Mouse (Mus musculus) R1 (cell line): ENCODE data around the gene Txn1.

Source experiments
- DNase-seq: peaks from one replicate; pipeline ENCODE4 v3.0.0-alpha.2; 2018; ENCODE audit warnings: low read depth, low spot score

Txn1 gene

DNA sequence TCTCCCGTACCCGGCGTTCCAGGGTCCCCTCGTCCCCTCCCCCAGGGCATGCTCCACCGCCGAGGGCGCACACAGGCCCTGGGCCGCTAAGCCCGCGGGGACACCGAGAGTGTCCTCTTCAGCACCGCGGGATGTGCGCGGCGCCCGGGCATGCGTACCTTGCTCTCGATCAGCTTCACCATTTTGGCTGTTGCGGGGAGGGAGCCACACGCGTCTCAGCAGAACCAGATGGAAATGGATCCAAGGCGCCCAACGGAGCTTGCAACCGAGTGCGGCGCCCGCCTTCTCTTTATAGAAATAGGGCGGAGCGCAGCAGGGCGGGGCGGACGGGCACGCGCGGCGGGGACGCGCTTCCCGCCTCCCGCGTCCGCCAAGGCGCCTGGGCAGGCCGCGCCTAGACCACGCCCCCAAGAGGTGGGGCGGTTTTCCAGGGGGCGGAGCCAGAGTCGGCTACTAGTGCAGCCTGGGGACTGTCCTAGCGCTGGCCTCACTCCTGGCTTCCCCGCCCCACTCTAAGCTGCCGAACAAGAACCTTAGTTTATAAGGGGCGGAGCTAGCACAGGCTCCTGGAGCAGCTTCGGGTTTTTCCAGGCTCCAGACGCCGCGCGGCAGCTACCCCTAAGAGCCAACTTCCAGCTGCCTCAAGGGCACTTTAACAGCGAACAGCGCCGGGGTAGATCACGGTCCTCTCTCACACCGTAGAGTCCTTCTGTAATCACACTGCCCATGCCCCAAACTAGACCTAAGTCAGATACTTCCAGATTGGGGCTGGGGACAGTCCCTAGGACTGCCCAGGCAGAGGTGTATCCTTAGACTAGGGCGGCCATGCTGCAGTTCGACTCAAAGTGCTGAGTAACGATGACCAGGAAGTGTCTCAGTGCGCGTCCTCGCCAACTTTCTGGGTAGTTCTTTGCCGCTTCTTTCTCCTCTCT, at the start of gene Txn1:
Gene Txn1 (minus strand): TSS at position 383 of the 932 bp plus-strand sequence.
- DNase-seq: peak; percentile 99

DNA sequence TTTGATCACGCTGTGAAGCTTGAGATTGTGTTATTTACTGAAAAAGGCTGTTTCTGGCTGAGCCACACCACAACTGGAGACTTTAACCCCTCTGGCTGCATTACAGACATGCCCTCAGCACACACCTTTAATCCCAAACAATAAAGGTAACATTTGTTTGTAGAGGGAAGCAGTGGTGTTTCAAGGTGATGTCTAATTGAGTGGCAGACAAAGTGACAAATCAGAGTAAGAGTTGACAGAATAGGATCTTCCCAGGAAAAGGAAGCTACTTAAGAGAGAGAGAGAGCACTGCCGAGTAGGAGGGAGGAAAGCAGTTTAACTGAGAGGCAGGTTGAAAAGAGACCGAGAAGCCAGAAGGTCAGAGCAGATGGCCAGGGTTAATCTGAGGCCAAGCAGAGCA, 47.3 kb upstream of the Txn1 start:
- DNase-seq: no peak

DNA sequence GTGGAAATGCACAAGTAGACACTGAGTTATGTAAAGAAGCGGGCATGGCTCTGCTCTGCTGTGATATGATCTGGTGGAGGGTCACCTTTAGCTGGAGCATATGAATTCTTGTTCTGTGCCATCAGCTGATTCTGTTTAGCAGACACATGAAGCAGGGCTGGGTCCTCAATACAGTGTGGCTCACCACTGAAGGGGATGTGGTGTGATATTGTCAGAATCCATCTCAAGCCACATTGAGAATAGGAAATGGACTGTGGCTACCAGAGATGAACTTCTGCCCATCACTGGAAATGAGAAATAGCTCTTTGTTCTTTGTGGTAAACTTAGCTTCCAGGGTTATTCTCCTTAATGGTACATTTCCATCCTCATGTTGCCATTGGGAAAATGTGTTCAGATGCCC, 35.2 kb upstream of the Txn1 start:
- no peak for DNase-seq

DNA sequence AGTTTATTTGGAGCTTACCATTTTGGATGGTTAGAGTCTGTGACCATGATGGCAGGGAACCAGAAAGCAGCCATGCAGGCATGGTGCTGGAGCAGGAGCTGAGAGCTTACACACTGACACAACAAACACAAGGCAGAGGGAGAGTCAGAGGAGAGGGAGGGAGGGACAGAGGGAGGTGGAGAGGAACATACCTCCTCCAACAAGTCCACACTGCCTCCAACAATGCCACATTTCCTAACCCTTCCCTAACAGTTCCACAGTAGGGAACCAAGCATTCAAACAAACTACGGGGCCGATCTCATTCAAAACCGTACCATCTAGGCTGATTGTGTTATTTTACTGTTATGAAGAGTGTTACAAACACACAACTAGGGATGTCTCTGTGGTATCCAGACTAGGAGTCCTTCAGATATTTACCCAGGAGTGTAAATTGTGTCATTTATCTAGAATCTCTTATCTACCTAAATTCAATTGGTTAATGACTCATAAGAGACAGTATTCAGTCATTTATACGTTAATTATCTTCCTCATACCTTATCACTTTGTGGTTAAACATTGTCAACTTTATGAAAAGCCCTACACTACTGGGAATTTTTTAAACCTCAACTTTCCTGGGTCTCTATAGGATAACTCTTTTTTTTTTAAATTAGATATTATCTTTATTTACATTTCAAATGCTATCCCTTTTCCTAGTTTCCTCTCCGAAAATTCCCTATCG, 18.3 kb upstream of the Txn1 start:
- no peak for DNase-seq

DNA sequence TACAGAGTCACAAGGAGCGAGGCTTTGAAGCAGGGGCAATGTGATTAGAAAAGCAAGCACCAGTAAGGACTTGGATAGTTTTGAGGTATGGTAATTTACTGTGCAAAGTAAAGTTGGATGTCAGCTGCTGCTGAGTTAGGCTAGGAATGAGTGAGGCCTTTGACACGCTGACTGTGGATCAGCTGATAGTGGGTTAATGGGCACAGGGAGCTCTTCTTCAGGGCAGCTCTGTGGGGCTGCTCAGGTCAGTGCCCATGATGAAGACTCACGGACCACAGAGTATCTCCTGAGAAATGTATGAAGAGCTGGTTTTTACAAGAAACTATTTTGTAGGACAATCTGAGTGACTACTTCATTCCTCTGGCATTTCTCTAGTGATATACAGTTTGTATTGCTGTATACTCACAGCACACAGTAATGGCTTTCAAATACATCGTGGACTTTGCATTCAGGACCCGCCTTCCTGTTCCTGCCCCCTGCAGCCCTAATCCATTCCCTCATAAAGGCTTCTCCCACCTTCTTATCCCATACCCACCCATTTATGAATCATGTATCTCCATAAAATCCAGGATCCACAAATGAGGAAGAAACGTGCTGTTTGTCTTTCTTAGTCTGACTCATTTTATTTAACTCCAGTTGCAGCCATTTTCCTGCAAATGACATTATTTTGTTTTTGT, 17.5 kb upstream of the Txn1 start:
- no peak for DNase-seq

DNA sequence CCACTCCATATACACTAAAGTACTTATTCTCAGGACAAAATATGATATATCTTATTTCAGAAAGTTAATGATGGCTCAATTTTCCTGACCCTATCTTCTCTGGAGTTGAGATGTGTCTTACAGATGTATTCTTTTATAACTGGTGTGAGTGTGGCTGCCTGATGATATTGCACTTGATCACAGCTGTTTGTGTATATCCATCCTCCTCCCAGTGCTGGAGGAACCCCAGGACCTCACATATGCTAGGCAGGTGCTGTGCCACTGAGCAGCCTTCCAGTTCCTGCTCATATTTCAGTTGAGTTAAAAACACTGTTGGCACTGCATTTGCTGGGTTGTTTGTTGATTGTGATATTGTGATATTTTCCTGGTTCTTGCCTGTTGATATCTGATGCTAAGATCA, 14.1 kb upstream of the Txn1 start:
- no peak for DNase-seq

DNA sequence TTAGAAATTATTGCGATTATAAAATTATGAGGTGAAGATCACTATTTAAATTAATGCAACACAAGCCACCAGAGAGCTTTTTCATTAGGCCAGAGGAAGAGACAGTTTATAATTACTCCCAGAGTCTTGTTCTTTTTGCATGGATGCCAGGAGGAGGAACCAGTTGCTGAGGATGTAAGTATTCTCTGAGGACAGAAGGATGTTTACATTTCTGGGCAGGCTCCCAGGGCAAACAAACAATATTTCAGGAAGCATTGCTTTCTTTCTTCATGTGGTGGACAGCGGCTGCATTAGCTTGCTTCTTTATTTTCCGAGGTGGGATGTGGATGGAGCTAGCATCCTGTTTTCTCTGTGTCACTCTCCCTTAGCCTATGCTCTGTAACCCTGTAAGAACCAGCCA, 11.0 kb upstream of the Txn1 start:
- no peak for DNase-seq

DNA sequence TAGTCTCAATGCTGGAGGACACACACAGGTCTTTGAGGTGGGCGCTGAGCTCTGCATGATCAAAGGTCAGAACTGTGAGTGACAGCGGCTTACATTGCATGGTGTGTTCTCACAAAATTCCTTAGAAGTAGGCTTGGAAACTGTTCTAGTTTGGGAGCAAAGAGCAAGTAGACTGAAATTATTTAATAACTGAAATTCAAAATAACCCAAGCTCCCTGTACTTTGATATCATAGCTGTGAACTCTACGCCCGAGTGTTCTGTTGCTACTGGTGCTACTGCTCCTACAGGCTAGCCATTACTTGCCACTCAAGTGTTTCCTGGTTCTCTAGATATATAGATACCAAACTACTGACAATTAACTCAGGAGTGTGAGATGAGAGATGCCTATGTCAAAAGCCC, 9.3 kb upstream of the Txn1 start:
- DNase-seq: no peak

DNA sequence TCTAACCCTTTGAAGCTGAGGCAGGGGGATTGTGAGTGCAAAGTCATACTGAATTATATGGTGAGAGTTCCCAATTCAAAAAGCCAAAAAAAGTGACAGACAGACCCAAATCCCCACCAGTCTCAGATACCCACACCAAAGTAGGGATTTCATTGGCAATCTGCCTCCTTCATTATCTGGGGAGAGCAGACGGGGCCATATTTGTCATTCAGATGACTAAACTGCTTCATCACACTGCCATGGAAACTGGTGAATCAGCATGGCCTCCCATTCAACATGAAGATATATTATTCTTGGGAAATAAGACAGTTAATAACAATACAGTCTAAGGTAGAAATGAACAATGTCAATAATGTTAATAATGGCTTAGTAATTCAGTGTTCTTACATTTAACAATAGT, 7.9 kb upstream of the Txn1 start:
- DNase-seq: no peak

DNA sequence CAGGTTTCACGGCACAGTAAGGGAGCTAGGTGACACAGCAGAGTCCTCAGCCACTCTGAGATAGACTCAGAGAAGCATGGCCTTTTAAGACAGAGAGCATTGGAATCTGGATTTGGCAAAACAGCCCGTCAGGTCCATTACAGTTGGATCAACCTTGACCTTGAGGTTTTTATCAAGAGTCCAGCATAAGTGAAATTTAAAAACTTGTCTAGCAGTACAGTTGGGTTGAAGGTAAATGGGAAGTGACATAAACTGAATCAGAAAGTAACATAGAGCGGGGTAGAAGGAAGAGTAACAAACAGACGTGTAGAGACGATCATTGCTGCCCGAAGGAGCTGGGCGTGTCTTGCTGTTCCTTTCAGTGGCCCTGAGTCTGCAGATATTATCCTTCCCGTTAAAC, 2.8 kb upstream of the Txn1 start:
- DNase-seq: no peak

DNA sequence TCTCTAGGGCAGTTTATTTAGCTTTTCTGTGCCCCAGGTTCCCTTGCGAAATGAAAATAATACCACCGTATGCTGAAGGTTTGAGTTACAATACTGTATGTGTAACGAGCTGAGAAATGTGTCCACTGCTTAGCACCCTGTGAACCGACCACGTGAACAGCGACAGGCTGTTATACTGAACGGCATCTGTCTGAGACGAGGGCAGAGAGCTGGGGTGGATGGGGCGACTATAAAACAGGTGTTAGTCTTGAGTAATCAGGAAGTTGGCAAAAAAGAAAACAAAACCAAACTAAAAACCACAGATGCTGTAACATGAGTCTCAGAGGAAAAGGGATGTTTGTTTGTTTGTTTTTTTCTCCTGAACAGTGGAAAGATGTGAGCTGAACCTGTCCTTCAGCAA, 1.9 kb upstream of the Txn1 start:
- DNase-seq: no peak

DNA sequence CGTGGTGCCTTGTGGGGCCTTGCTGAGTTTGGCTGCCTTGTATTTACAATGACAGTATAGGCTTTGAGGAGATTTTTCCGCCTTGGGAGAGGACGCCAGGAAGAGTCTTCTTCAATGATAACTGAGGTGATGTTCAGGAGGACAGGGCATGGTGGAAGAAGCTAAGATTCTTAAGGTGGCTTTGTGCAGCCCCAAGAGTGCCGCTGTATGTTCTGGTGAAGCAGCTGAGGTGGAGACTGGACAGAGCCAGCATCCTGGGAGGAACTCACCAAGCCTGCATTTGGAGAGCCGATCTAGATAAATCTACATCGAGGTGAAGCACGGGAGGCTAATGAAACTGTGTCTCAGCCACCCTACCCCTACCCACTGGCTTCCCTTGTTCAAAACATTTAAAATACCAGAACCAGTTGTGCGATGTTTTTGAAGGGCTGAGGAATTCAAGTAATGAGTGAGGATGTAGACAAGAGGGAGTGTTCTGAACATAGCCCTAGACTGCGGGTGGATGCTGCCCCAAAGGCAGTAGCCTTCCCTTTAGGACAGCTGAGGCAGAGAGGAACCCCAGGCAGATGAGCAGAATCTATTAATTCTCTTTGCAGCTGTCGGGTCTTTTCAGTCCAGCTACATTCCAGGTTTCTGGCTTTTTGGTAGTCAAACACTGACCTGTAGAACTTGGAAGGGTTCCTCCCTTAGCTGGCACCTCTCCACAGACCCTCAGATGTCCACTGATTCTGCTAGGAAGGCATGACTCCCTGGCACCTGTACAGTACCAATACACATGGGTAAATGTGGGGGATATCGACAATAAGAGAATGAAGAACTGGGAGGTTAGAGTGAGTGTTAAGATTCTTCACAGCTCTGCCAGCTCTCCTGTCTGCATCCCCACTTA, 1.2 kb upstream of the Txn1 start:
- peak; percentile 47 for DNase-seq

DNA sequence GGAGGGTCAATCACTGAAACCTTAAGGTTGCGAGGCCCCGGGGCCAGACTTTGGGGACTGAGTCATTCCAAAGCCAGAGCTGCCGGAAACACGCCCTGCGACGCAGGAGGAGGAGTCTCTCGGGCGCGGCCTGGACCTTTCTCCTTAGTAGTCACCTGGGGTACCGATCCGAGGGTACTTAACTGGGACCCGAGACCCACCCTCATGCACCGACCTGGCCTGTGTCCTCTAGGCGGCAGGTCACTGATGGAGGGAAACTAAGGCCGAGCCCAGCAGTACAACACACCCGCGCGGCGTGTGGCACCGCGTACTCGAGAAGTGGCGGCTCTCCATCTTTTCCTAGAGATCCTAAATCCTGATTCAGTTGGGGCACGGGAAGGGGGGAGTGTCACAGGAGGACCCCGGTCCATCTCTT, 660 bp downstream of the Txn1 start:
- peak; percentile 87 for DNase-seq

DNA sequence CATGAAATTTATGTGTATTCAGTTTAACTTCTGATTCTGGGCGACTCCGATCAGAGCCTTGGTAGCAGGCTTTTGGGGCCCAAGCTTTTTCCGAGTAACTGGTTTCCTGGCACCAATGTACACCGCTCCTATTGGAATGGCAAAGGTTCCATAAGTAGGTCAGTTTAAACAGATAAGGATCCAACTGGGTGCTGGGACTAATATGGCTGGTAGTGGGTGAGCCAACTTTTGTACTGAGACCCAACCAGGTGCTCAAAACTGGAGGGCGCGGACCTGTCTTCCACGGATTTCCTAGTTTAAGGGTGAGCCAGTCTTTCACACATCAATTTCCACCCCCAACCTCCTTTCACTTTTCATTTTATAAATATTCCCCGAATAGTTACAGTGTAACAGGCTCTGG, 1.2 kb downstream of the Txn1 start:
- DNase-seq: no peak

DNA sequence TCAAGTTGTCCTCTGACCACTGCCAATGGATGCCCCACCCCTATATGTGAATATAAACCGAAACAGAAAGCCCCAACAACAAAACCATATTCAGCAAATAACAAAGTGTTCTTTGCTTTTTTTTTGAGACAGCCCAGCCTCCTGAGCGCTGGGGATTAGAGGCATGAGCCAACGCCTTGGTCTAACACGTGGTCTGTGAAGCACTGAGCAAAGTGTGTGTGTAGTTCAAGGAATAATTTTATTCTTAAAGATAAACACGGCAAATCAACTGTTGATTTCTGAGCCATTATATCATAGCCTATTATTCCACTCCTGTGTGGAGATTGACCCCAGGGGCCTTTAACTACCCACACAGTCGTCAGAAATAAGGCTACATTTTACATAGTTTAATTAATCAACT, 1.6 kb downstream of the Txn1 start:
- no peak for DNase-seq

DNA sequence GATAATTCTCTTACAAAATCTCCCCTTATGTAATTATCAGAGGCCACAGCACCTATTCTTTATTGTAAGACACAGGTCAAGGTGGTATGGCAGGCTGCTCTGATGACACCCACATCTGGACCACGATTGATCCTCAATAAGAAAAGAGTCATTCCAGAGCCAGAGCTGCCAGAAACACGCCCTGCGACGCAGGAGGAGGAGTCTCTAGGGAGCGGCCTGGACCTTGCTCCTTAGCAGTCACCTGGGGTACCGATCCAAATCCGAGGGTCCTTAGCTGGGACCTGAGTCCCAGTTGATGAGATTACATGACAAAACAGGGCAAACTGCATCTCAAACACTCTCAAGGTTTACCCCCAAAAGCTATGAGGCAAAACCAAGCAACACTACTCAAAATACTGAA, 2.4 kb downstream of the Txn1 start:
- DNase-seq: peak; percentile 39

DNA sequence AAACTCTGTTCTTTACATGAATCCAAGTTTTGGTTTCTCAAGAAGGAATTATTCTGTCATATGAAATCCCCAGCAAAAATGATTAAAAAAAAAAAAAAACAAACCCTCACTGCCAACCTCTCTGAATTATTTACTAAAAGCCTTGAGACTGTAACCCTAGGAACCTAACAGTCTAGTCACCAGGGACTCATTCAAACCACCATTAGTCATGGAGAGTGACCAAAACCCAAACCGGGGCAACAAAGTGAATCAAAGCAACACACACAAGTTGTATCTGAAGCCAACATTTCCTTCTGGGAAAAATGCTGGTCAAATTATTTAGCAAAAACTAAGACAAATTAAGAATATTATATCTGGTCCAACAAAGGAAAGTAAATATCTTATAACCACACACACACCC, 3.3 kb downstream of the Txn1 start:
- no peak for DNase-seq

DNA sequence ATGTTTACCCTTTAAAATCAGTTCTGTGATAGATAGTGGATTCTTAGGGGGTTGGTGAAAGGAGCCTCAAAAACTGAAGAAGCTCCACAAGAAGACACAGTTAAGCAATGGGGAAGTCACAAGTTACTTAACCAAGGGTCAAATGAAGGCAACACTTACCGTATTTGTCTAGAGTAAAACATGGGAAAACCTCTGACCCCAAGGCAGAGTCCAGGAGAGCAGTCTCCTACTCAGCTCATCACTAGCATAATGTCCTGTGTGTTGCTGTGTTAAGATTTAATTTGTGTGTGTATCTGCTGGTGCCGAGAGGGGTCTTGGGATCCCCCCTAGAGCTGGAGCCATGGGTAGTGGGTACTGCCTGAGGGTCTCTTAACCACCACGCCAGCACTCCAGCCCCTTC, 3.8 kb downstream of the Txn1 start:
- DNase-seq: no peak

DNA sequence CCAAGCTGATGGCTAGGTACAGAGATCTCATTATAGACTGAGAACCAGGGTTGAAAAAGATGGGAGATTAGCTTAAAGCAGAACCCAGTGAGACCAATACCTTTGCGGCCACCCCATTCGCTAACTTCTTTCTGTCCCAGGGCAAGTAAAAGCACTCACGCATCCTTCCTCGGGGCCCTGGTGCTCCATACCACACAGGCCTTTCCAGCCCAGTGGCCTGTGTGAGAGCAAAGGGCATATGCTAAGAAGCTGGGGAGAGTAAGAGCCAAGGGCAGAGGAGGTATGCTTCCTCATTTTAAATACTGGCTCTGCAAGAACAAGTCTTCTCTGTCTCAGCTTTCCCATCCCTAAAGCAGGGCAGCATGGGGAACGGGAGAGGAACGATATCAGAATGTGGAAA, 6.3 kb downstream of the Txn1 start:
- no peak for DNase-seq

DNA sequence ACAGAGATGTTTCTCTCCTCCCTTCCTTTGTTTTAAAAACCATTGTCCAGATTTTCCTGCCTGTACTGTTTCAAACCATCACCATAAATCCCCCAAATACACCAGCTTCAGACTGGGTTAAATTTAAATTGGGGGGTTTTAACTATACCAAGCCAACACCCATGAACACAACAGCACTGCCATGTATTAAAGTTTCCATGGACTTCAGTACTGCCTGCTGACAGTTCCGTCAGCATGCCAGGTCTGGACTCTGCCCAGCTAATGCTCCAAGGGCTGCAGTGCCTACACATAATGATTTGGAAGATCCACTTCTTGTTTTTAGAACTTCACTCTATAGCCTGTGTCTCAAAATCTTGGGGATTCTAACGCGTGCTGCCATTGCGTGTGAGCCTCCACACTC, 8.7 kb downstream of the Txn1 start:
- no peak for DNase-seq

DNA sequence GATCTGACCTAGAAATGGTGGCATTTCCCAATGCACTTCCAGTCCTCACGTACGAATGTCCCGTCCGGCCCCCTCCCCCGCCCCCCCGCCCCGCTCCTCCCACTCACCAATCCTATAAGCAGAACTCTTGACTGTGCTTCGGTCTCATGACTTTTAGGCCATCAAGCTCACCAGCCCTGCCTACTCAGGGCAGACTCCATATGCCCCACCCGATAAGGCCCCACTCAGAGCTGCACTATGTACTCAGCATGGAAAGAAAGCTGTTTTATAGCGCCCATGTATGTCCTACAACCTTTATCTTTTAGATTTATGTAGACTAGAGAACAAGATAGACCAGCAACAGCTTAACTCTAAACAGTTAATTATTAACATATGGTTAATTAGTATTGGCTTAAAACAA, 9.2 kb downstream of the Txn1 start:
- no peak for DNase-seq

DNA sequence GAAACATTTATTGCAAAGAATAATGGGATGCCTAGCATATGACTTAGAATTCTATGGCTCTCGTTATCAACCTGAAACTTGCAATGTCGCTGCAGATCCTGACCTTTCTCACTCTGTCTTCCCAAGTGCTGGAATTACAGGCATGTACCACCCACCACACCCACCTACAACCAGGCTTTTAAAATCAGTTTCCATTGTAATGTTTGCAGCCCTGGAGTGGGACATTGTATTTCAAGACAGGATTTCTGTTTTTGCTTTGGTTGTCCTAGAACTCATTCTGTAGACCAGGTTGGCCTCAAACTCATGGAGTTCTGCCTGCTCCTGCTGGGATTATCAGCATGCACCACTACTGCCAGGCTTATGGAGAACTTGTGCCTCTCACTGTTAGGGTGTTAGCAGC, 13.3 kb downstream of the Txn1 start:
- peak; percentile 38 for DNase-seq
